Mouse (Mus musculus) myocyte (in vitro differentiated cells): Measurements from ENCODE around the gene Chmp2a. TPM values are rescaled to one million over a fixed set of nuclear protein-coding genes. Genes with fewer than 3 reads are reported as not detected.
A peak's percentile ranks its signal among the peaks of the same experiment; 100 is the strongest.
"Not testable (repeated sequence)": the region's sequence is repeated elsewhere in the genome, so short reads cannot be mapped to it uniquely, and the experiment has no call there.

Experiments used
- H3K27me3 ChIP-seq: one replicate; pipeline ENCODE4 v1.6.1; 2011; ENCODE audit not compliant: control insufficient read depth, insufficient read depth, insufficient read length
- H3K36me3 ChIP-seq: one replicate; pipeline ENCODE4 v1.6.1; 2011; ENCODE audit not compliant: control insufficient read depth, insufficient read depth
- H3K4me2 ChIP-seq: one replicate; pipeline ENCODE4 v1.6.1; 2011; ENCODE audit warnings: low read depth, control low read depth
- H3K4me3 ChIP-seq: one replicate; pipeline ENCODE4 v1.5.1; 2011; ENCODE audit warnings: mild to moderate bottlenecking, control low read depth, moderate library complexity
- H3K79me2 ChIP-seq: one replicate; pipeline ENCODE4 v1.6.1; 2011; ENCODE audit not compliant: control insufficient read depth, insufficient read depth
- H3ac ChIP-seq: one replicate; pipeline ENCODE4 v1.6.1; 2011; ENCODE audit not compliant: control insufficient read depth, insufficient read length
- CEBPB ChIP-seq: IDR thresholded peaks from 2 replicates; pipeline ENCODE4 v1.6.1; 2011; ENCODE audit warnings: mild to moderate bottlenecking, moderate library complexity; ENCODE audit not compliant: poor library complexity, insufficient read depth, severe bottlenecking
- E2F4 ChIP-seq: IDR thresholded peaks from one replicate; pipeline ENCODE4 v1.6.1; 2011; ENCODE audit warnings: mild to moderate bottlenecking, control low read depth, moderate library complexity; ENCODE audit not compliant: insufficient read depth
- MAX ChIP-seq: IDR thresholded peaks from one replicate; pipeline ENCODE4 v1.6.1; 2011; ENCODE audit warnings: low read depth, mild to moderate bottlenecking, control low read depth
- MYOD1 ChIP-seq, 3 experiments: IDR thresholded peaks; one replicate each; pipeline ENCODE4 v1.6.1; 2011; ENCODE audit warnings: control low read depth in 2 of 3, low read depth in 2 of 3, mild to moderate bottlenecking in 2 of 3, moderate library complexity in 1 of 3; ENCODE audit not compliant: insufficient read length in 2 of 3, control insufficient read depth in 1 of 3
- MYOG ChIP-seq, 3 experiments: IDR thresholded peaks; one replicate each; pipeline ENCODE4 v1.6.1; 2011; ENCODE audit warnings: control low read depth in 2 of 3, low read depth in 2 of 3, mild to moderate bottlenecking in 2 of 3; ENCODE audit not compliant: insufficient read length in 2 of 3, control insufficient read depth in 1 of 3, insufficient read depth in 1 of 3
- POLR2A ChIP-seq: IDR thresholded peaks from one replicate; pipeline ENCODE4 v1.6.1; 2011; ENCODE audit warnings: low read depth, mild to moderate bottlenecking, control low read depth, moderate library complexity; ENCODE audit not compliant: insufficient read length
- POLR2AphosphoS2 ChIP-seq: IDR thresholded peaks from one replicate; pipeline ENCODE4 v1.6.1; 2011; ENCODE audit warnings: low read depth, control low read depth; ENCODE audit not compliant: insufficient read length
- REST ChIP-seq: IDR thresholded peaks from one replicate; pipeline ENCODE4 v1.6.1; 2011; ENCODE audit warnings: mild to moderate bottlenecking, control low read depth, moderate library complexity; ENCODE audit not compliant: insufficient read depth, insufficient read length
- SRF ChIP-seq: IDR thresholded peaks from one replicate; pipeline ENCODE4 v1.6.1; 2011; ENCODE audit warnings: low read depth; ENCODE audit not compliant: control insufficient read depth, insufficient read length
- TCF12 ChIP-seq: IDR thresholded peaks from one replicate; pipeline ENCODE4 v1.6.1; 2011; ENCODE audit warnings: mild to moderate bottlenecking, control low read depth; ENCODE audit not compliant: poor library complexity, insufficient read depth, severe bottlenecking
- TCF3 ChIP-seq: IDR thresholded peaks from one replicate; pipeline ENCODE4 v1.6.1; 2011; ENCODE audit warnings: low read depth, control low read depth; ENCODE audit not compliant: insufficient read length
- USF1 ChIP-seq: IDR thresholded peaks from one replicate; pipeline ENCODE4 v1.6.1; 2011; ENCODE audit warnings: low read depth, mild to moderate bottlenecking, control low read depth, moderate library complexity
- polyA plus RNA-seq: library from polyadenylated mRNA; unstranded; fragments of >200 nt; fragmentation: generic; extraction: Trizol; gene quantifications from one replicate; pipeline ENCODE4 v1.2.1, GENCODE M21; 2012; ENCODE audit warnings: missing spikeins

Gene Chmp2a
- 189 TPM for polyA plus RNA-seq

DNA sequence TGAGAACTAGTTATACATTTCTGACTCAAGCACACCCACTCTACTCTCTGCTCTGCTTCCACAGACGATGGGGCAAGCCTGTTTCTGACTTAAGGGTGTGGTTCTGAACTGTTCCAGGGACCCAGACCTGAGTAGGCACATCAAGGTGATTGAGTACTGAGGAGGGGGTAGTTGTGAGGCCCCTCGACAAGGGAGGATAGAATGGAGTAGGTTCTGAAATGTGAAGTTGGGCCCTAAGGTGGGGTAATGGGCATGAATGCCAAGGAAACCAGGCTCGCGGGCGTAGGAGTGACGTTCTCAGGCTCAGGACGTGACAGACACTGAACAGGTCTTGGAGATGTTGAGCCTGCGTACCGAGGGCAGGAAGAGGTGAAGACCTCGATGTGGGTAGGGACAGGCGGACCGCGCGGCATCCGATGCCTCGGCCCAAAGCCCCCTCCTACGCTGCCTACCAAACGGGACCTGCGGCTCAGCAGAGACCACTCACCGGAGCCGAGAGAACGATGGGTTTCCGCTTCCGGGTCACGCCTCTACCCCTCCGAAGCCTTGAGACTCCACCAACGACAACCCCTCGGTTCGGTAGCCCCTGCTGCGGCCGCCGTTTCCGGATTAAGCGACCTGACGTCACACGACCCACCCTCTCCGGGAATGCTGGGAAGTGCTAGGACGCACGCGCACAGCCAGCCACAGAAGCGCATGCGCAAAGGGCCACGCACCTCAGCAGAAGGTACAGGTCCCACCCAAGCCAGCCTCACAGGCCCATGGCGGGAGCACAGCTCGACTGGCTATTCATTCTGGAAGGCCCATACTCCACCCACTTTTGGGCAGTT, at the start of gene Chmp2a:
TSS of gene Chmp2a (minus strand) at position 660 of the 830 bp plus-strand sequence.
- peak within 1 kb of the TSS; percentile 48 for H3ac ChIP-seq
- H3K4me3 ChIP-seq, result peak within 1 kb of the TSS; percentile 81
- peaks cover 41% of the 10 kb centered on the region for H3K36me3 ChIP-seq
- peak within 1 kb of the TSS; percentile 98 for H3K4me2 ChIP-seq
- no peaks in the 10 kb centered on the region for H3K27me3 ChIP-seq
- H3K79me2 ChIP-seq, result peaks cover 21% of the 10 kb centered on the region
- TF ChIP-seq CEBPB (no peak), TCF3 (no peak), MYOG (IDR thresholded peaks at IDR 0.05; ENCODE audit: control insufficient read depth in 1 of 3, insufficient read depth in 1 of 3, insufficient read length in 2 of 3, low read depth in 2 of 3) (peak in 1 of 3 experiments; percentile 25), MAX (no peak), POLR2A (peak; percentile 93), TCF12 (no peak), POLR2AphosphoS2 (peak; percentile 100), MYOD1 (IDR thresholded peaks at IDR 0.05; ENCODE audit: control insufficient read depth in 1 of 3, insufficient read length in 2 of 3, low read depth in 2 of 3) (peak in 1 of 3 experiments; percentile 16), REST (no peak), SRF (peak; percentile 67), USF1 (no peak), E2F4 (no peak)

DNA sequence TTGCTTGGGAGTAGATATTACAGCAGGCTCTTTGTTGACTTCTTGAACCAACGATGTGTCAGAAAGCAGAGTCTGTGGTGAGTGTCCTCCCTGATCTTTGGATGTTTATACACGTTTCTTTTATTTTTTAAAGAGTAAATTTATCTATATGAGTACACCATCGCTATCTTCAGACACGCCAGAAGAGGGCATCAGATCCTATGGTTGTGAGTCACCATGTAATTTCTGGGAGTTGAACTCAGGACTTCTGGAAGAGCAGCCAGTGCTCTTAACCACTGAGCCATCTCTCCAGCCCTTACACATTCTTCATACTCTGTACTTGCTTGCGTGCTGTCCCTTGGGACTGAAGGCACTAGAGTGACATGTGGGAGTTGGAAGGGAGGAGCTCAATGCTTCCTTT, 37.7 kb upstream of the Chmp2a start:
- no peak for TF ChIP-seq USF1
- no peak for TF ChIP-seq TCF3
- no peak for TF ChIP-seq REST
- TF ChIP-seq SRF, result no peak
- no peak for TF ChIP-seq MYOD1 (IDR thresholded peaks at IDR 0.05; ENCODE audit: control insufficient read depth in 1 of 3, insufficient read length in 2 of 3, low read depth in 2 of 3)
- no peak for TF ChIP-seq POLR2A
- TF ChIP-seq TCF12, result no peak
- no peak for TF ChIP-seq CEBPB
- TF ChIP-seq POLR2AphosphoS2, result no peak
- no peak for TF ChIP-seq E2F4
- no peak for TF ChIP-seq MAX
- no peak for TF ChIP-seq MYOG (IDR thresholded peaks at IDR 0.05; ENCODE audit: control insufficient read depth in 1 of 3, insufficient read depth in 1 of 3, insufficient read length in 2 of 3, low read depth in 2 of 3)
- Histone ChIP-seq H3K4me2 (no peak overlapping the region), H3ac (no peak overlapping the region), H3K79me2 (no peaks in the 10 kb centered on the region), H3K27me3 (no peaks in the 10 kb centered on the region), H3K4me3 (no peak overlapping the region), H3K36me3 (no peaks in the 10 kb centered on the region)

DNA sequence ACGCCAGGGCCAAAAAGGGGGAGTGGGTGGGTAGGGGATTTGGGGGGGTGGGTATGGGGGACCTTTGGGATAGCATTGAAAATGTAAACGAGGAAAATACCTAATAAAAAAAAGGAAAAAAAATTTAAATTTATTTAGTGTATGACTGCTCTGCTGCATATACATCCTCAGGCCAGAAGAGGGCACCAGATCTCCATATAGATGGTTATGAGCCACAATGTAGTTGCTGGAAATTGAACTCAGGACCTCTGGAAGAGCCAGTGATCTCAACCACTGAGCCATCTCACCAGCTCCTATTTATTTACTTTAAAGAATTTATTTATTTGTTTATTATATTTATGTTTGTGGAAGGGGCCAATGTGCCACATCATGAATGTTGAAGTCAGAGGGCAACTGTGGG, 28.8 kb upstream of the Chmp2a start:
- H3K4me2 ChIP-seq, H3K4me3 ChIP-seq, H3K36me3 ChIP-seq, H3K27me3 ChIP-seq, H3ac ChIP-seq, H3K79me2 ChIP-seq: not testable (repeated sequence)

DNA sequence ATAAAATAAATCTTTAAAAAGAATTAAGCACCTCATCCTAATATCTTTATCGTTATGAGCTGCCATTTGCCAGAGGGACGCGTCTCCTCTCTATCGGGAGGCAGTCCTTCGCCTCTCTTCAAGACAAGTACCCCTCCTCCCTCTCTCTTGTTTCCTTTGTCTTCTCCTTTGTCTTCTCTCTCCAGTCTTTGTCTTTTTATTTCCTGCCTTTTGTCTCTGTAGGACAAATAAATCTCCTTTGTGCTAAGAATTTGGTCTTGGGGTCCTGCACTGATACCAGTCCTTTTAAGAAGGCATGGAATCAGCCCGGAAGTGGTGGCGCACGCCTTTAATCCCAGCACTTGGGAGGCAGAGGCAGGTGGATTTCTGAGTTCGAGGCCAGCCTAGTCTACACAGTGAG, 24.9 kb upstream of the Chmp2a start:
- Histone ChIP-seq H3ac (no peak overlapping the region), H3K4me2 (no peak overlapping the region), H3K36me3 (no peaks in the 10 kb centered on the region), H3K27me3 (no peaks in the 10 kb centered on the region), H3K79me2 (no peaks in the 10 kb centered on the region), H3K4me3 (no peak overlapping the region)
- TF ChIP-seq MYOG (IDR thresholded peaks at IDR 0.05; ENCODE audit: control insufficient read depth in 1 of 3, insufficient read depth in 1 of 3, insufficient read length in 2 of 3, low read depth in 2 of 3) (no peak), TCF12 (no peak), TCF3 (no peak), POLR2AphosphoS2 (no peak), E2F4 (no peak), SRF (no peak), MYOD1 (IDR thresholded peaks at IDR 0.05; ENCODE audit: control insufficient read depth in 1 of 3, insufficient read length in 2 of 3, low read depth in 2 of 3) (no peak), MAX (no peak), CEBPB (no peak), POLR2A (no peak)
